Mouse (Mus musculus) forebrain, embryonic 13.5 days (tissue): ENCODE results near the gene Itpr1. TPM values are rescaled to one million over a fixed set of nuclear protein-coding genes. Genes with fewer than 3 reads are reported as not detected.

ENCODE experiments used
- ATAC-seq: fragments of 200-750 bp; cut with Nextera tagmentation; 2 replicates; pipeline ENCODE4 v1.8.0; 2017
- H3K27ac ChIP-seq: fragments of 300-500 bp; sonication (generic); 2 replicates; pipeline ENCODE4 v1.5.1; 2015; ENCODE audit warnings: inconsistent platforms, mild to moderate bottlenecking, moderate library complexity
- H3K27me3 ChIP-seq: fragments of 300-500 bp; sonication (generic); 2 replicates; pipeline ENCODE4 v1.6.1; 2015; ENCODE audit warnings: mild to moderate bottlenecking, inconsistent platforms
- H3K36me3 ChIP-seq: fragments of 300-500 bp; sonication (generic); 2 replicates; pipeline ENCODE4 v1.6.1; 2015; ENCODE audit warnings: mild to moderate bottlenecking, inconsistent platforms; ENCODE audit not compliant: poor library complexity, severe bottlenecking
- H3K4me1 ChIP-seq: fragments of 300-500 bp; sonication (generic); 2 replicates; pipeline ENCODE4 v1.6.1; 2015; ENCODE audit warnings: inconsistent platforms
- H3K4me2 ChIP-seq: fragments of 300-500 bp; sonication (generic); 2 replicates; pipeline ENCODE4 v1.6.1; 2015; ENCODE audit warnings: inconsistent platforms, mild to moderate bottlenecking, moderate library complexity
- H3K4me3 ChIP-seq: fragments of 300-500 bp; sonication (generic); 2 replicates; pipeline ENCODE4 v1.5.1; 2015; ENCODE audit warnings: mild to moderate bottlenecking, inconsistent platforms
- H3K9ac ChIP-seq: fragments of 300-500 bp; sonication (generic); 2 replicates; pipeline ENCODE4 v1.6.1; 2015; ENCODE audit warnings: mild to moderate bottlenecking, inconsistent platforms
- H3K9me3 ChIP-seq: fragments of 300-500 bp; sonication (generic); replicated peaks from 2 replicates; pipeline ENCODE4 v1.6.1; 2016; ENCODE audit warnings: inconsistent platforms
- WGBS: fragments of 180-500 bp; shearing (Covaris S2); methylation state at CpG from one replicate; pipeline ENCODE4 v1.1.7; 2015; 5-methylcytosine and 5-hydroxymethylcytosine counted together
- polyA plus RNA-seq: library from polyadenylated mRNA; unstranded; fragments of >200 nt; fragmentation: Nextera tagmentation; extraction: Ambion mirVana; gene quantifications from 2 replicates; pipeline ENCODE4 v1.2.1, GENCODE M21; 2015

Gene Itpr1
- polyA plus RNA-seq, 1 experiment from 2014 or later, result 6.9 TPM

DNA sequence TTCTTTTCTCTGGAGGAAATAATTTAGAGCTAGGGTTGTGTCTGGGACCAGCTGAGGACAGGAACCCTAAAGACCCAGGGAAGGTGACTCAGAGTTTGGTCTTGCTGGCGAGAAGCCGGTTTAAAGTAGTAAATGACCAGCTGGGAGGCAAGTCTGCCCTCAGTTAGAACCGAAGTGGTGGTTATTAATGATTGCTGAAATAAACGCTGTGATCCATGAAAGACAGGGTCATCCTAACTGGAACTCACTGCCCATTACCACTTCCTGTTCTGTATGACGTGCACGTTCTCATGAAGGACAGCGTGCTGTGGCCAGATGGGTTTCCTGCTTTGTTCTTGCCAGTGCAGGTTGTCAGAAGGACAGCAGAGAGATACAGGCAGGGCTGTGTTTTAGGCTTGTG lies 232.1 kb downstream of the Itpr1 start:
- 94% methylated on average over 7 of the region's 7 CpGs for WGBS
- H3K27me3 ChIP-seq, result no peaks in the 10 kb centered on the region

DNA sequence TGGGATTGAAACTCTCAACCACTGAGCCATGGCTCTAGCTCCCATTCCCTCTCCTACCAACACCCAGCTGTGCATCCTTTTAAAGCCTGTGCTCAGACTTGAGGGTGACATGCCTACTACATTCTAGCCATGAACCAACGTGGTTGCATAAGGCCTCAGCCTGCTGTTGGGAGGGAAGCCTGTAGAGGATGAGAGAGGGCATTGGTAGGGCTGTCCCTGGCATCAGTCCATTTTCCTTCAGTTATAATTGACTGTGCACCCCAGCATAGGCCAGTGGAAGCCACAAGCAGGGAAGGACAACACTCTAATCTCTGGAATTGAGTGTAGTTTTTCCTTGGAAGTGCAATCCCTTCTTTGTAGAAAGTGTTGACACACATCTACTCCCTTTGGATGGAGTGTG lies 233.9 kb downstream of the Itpr1 start:
- Histone ChIP-seq H3K27me3 (no peaks in the 10 kb centered on the region), H3K4me1 (no peaks in the 10 kb centered on the region), H3K4me2 (no peak overlapping the region), H3K36me3 (no peaks in the 10 kb centered on the region), H3K9ac (no peak overlapping the region), H3K4me3 (no peak overlapping the region), H3K9me3 (no peaks in the 10 kb centered on the region), H3K27ac (no peak overlapping the region)
- WGBS, result 94% methylated on average over 1 of the region's 1 CpGs
- ATAC-seq, result no peak

More for the DNA sequence above, 232.1 kb downstream of the Itpr1 start:
- Histone ChIP-seq H3K4me1 (no peaks in the 10 kb centered on the region), H3K9me3 (no peaks in the 10 kb centered on the region), H3K36me3 (0 out of 2 replicates have a peak, but pooled peaks cover 4% of the 10 kb centered on the region), H3K27ac (no peak overlapping the region), H3K4me3 (no peak overlapping the region), H3K9ac (no peak overlapping the region), H3K4me2 (no peak overlapping the region)
- no peak for ATAC-seq

DNA sequence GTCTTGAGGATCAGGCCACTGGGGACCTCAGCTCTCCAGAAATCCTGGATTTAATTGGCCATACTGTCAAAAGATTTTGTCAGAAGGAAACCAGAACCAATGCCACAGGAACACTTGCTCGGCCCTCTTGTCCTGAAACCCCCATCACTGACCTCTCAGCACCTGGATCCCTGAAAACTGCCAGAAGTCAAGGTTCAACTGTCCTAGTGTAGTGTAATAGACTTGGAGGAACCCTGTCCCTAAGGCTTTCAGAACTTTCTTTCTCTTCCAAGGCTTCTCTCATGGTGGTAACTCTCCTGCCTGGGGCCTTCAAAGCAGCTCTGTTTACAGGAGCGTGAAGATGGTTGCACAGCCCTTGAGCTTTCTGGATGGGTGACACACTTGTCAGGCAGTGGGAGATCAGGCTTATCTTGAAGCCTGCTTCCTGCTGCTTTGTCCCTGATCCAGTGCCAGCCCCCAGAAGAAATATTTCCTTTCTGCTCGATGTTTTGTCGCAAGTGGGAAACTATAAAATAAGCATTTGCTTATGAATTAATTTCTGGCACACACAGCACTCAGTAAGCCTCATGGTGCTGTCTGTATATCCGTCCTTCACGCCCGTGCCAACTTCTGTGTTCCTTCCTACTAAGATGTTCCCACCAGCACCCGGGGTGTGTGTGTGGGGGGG lies 234.4 kb downstream of the Itpr1 start:
- Histone ChIP-seq H3K9me3 (no peaks in the 10 kb centered on the region), H3K4me3 (no peak overlapping the region), H3K36me3 (no peaks in the 10 kb centered on the region), H3K4me2 (no peak overlapping the region), H3K4me1 (no peaks in the 10 kb centered on the region), H3K9ac (no peak overlapping the region), H3K27me3 (no peaks in the 10 kb centered on the region), H3K27ac (no peak overlapping the region)
- ATAC-seq, result peak; percentile 57; the same call in 1 of the 2 replicates
- WGBS, result 70% methylated on average over 8 of the region's 8 CpGs

DNA sequence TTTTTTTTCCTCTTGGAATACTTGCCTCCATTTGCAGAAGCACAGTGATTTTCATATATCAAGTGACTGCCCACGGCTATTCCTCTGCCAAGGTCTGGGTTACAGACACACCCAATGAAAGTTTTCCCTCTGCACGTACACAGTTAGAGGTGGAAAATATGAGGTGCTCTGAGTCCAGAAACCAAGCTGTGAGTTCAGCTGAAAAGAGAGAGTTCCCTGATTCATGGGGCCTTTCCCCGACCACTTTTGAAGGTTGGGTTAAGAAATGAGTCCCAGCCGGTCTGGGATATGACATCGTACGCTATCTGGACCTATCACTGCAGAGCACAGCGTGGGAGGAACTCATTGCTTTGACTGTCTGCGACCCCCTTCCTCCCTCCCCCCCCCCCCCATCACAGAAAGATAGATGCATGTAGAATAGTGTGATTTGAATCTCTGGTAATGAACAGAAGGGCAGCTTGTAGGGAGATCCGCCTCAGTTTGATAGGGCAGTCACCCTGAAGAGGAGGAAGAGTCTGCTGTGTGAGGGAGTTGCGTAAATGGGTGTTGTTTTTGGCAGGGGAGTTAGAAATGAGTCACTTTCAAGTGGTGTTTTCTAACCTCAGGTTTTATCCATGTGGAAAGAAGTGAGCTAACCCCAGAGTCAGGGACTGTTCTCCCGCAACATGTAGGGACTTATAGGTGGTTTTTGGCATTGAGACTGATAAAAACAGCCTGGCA lies 235.3 kb downstream of the Itpr1 start:
- no peak for ATAC-seq
- no peak overlapping the region for H3K27ac ChIP-seq

DNA sequence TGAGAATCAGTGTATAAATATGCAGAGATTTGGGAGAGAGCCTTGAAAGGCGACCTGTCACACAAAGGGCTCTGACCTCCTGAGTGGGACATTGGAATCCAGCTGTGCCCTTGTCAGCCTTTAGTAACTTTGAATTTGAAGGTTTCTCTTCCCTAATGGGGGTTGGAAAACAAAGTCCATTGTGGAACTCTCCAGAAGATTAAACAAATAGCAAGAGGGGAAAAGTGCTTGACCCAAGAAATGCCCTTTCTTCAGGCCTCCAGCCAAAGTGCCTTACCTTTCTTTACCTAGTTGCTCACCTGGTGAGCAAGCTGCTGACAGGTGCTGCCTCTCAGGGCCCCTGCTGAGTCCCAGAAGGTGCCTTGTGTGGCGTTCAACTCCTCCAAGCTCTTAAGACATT lies 236.0 kb downstream of the Itpr1 start:
- Histone ChIP-seq H3K27ac (no peak overlapping the region), H3K4me2 (no peak overlapping the region), H3K36me3 (no peaks in the 10 kb centered on the region), H3K4me1 (no peaks in the 10 kb centered on the region), H3K4me3 (no peak overlapping the region), H3K9me3 (no peaks in the 10 kb centered on the region), H3K27me3 (no peaks in the 10 kb centered on the region), H3K9ac (no peak overlapping the region)
- ATAC-seq, result no peak
- WGBS, result 46% methylated on average over 2 of the region's 2 CpGs

More for the DNA sequence above, 235.3 kb downstream of the Itpr1 start:
- H3K9me3 ChIP-seq, result no peaks in the 10 kb centered on the region
- no peak overlapping the region for H3K9ac ChIP-seq
- H3K36me3 ChIP-seq, result no peaks in the 10 kb centered on the region
- no peak overlapping the region for H3K4me3 ChIP-seq
- 85% methylated on average over 11 of the region's 11 CpGs for WGBS
- H3K27me3 ChIP-seq, result no peaks in the 10 kb centered on the region
- no peak overlapping the region for H3K4me2 ChIP-seq
- H3K4me1 ChIP-seq, result no peaks in the 10 kb centered on the region

DNA sequence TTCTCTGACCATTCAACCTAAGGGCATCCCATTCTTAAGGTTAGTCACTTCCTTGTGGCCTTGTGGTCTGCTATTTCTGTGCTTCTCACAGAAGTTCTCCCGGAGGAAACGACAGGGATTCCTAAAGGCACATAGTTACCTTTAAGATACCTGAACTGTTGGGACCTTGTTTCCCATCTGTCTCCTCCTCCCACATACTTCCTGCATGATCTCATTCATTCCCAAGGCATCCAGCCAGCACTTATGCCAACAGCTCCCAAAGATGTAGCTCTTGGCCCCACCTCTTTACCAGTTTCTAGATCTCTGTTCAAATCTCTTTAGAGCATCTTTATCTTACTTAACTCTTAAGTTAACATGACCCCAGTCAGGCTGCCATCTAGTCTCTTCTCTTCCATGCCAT lies 238.6 kb downstream of the Itpr1 start:
- H3K9me3 ChIP-seq, result no peaks in the 10 kb centered on the region
- WGBS, result 92% methylated on average over 2 of the region's 2 CpGs

GRCm38 (mm10) chr6:108453618-108454017 lies 240.7 kb downstream of the Itpr1 start:
- Histone ChIP-seq H3K9ac (no peak overlapping the region), H3K4me2 (no peak overlapping the region), H3K36me3 (no peaks in the 10 kb centered on the region), H3K9me3 (no peaks in the 10 kb centered on the region), H3K27ac (no peak overlapping the region), H3K4me1 (peaks cover 32% of the 10 kb centered on the region), H3K4me3 (no peak overlapping the region), H3K27me3 (0 out of 2 replicates have a peak, but pooled peaks cover 4% of the 10 kb centered on the region)
- 88% methylated on average over 5 of the region's 5 CpGs for WGBS
- ATAC-seq, result no peak

More for the DNA sequence above, 238.6 kb downstream of the Itpr1 start:
- Histone ChIP-seq H3K36me3 (no peaks in the 10 kb centered on the region), H3K4me3 (no peak overlapping the region), H3K4me1 (peaks cover 16% of the 10 kb centered on the region), H3K4me2 (no peak overlapping the region), H3K27ac (no peak overlapping the region), H3K9ac (no peak overlapping the region), H3K27me3 (0 out of 2 replicates have a peak, but pooled peaks cover 4% of the 10 kb centered on the region)
- no peak for ATAC-seq

GRCm38 (mm10) chr6:108454061-108454891 lies 241.4 kb downstream of the Itpr1 start:
- WGBS, result 58% methylated on average over 16 of the region's 16 CpGs
- Histone ChIP-seq H3K9me3 (no peaks in the 10 kb centered on the region), H3K27ac (peak overlapping the region; percentile 6), H3K4me3 (no peak overlapping the region), H3K9ac (no peak overlapping the region), H3K4me1 (peaks cover 32% of the 10 kb centered on the region), H3K27me3 (0 out of 2 replicates have a peak, but pooled peaks cover 4% of the 10 kb centered on the region), H3K36me3 (no peaks in the 10 kb centered on the region), H3K4me2 (no peak overlapping the region)
- ATAC-seq, result no peak

DNA sequence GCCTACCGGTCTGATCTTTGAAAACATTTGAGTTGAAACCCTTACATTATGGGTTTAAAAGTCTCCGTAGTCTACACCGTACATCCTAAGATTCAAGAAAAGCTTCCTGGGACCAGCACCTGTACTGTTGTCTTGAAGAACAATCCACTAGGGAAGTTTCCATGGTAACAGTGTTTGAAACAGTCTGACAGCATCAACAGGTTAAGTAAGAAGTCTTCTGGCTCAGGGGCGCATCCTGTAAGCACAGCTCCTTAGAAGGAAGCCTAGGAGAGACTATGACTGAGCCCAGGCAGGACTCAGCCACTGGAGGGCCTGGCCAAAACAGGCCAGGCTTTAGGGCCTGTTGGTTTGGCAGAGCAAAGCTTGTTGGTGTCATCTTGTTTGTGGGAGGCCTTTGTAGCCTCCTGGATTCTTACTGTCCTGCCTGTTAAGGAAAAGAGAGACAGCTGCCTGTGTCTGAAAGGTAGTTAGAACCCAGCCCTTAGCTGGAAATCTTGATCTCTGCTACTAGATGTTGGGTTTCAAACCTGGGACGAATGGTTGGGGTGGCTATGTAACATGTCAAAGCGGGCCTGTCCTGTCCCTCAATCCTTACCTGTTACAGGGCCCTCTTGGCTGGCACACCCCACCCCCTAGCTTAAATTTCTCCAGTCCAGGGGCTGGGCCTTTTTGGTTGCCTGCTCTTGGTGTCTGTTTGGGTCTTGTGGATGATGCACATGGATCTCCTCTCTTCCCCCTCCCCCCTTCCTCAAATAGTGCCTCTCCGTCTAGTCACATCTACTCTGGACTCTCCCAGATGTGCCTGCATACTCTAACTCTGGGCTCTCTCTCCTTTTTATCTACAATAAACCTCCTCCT lies 242.3 kb downstream of the Itpr1 start:
- no peak overlapping the region for H3K27ac ChIP-seq
- no peaks in the 10 kb centered on the region for H3K36me3 ChIP-seq
- no peaks in the 10 kb centered on the region for H3K9me3 ChIP-seq
- H3K4me3 ChIP-seq, result no peak overlapping the region
- peaks cover 32% of the 10 kb centered on the region for H3K4me1 ChIP-seq
- H3K4me2 ChIP-seq, result no peak overlapping the region
- 85% methylated on average over 7 of the region's 7 CpGs for WGBS
- ATAC-seq, result no peak
- no peak overlapping the region for H3K9ac ChIP-seq
- H3K27me3 ChIP-seq, result 0 out of 2 replicates have a peak, but pooled peaks cover 4% of the 10 kb centered on the region

GRCm38 (mm10) chr6:108456231-108457062 lies 243.6 kb downstream of the Itpr1 start:
- Histone ChIP-seq H3K36me3 (no peaks in the 10 kb centered on the region), H3K4me3 (peak overlapping the region; percentile 9), H3K9ac (0 out of 2 replicates have a peak overlapping the region, but pooled peaks have one; percentile 17), H3K4me1 (peaks cover 32% of the 10 kb centered on the region), H3K9me3 (no peaks in the 10 kb centered on the region), H3K27me3 (0 out of 2 replicates have a peak, but pooled peaks cover 4% of the 10 kb centered on the region), H3K4me2 (peak overlapping the region; percentile 51), H3K27ac (0 out of 2 replicates have a peak overlapping the region, but pooled peaks have one; percentile 3)
- ATAC-seq, result peak; percentile 44
- 3% methylated on average over 18 of the region's 18 CpGs for WGBS
